Mouse (Mus musculus) lung, embryonic 16.5 days (tissue): ENCODE data around the gene Castor2. TPM values are rescaled to one million over a fixed set of nuclear protein-coding genes. Genes with fewer than 3 reads are reported as not detected.

Experiments used
- ATAC-seq: fragments of 200-750 bp; cut with Nextera tagmentation; 2 replicates; pipeline ENCODE4 v1.8.0; 2017; ENCODE audit warnings: low read depth, mild to moderate bottlenecking, moderate library complexity
- H3K27ac ChIP-seq: fragments of 300-500 bp; sonication (generic); 2 replicates; pipeline ENCODE4 v1.5.1; 2014; ENCODE audit warnings: mild to moderate bottlenecking, control low read depth, low read length
- H3K27me3 ChIP-seq: fragments of 300-500 bp; sonication (generic); 2 replicates; pipeline ENCODE4 v1.6.1; 2014; ENCODE audit warnings: low read depth, low read length, mixed read lengths; ENCODE audit not compliant: control insufficient read depth, insufficient read depth
- H3K36me3 ChIP-seq: fragments of 300-500 bp; sonication (generic); 2 replicates; pipeline ENCODE4 v1.6.1; 2014; ENCODE audit warnings: low read length; ENCODE audit not compliant: control insufficient read depth, insufficient read depth
- H3K4me1 ChIP-seq: fragments of 300-500 bp; sonication (generic); replicated peaks from 2 replicates; pipeline ENCODE4 v1.6.1; 2014; ENCODE audit warnings: low read length, mixed read lengths; ENCODE audit not compliant: control insufficient read depth, insufficient read depth
- H3K4me2 ChIP-seq: fragments of 300-500 bp; sonication (generic); 2 replicates; pipeline ENCODE4 v1.6.1; 2014; ENCODE audit warnings: low read depth, low read length, control low read depth
- H3K4me3 ChIP-seq: fragments of 300-500 bp; sonication (generic); 2 replicates; pipeline ENCODE4 v1.5.1; 2014; ENCODE audit warnings: mild to moderate bottlenecking, low read length, control low read depth
- H3K9ac ChIP-seq: fragments of 300-500 bp; sonication (generic); 2 replicates; pipeline ENCODE4 v1.6.1; 2014; ENCODE audit warnings: low read length, control low read depth
- H3K9me3 ChIP-seq: fragments of 300-500 bp; sonication (generic); 2 replicates; pipeline ENCODE4 v1.6.1; 2016; ENCODE audit warnings: low read length; ENCODE audit not compliant: control insufficient read depth
- WGBS: fragments of 180-500 bp; shearing (Covaris S2); extraction: QIAGEN DNeasy Blood & Tissue Kit; methylation state at CpG from one replicate; pipeline ENCODE4 v1.1.7; 2014; 5-methylcytosine and 5-hydroxymethylcytosine counted together
- polyA plus RNA-seq: library from polyadenylated mRNA; unstranded; fragments of >200 nt; fragmentation: Nextera tagmentation; extraction: Ambion mirVana; gene quantifications from 2 replicates; pipeline ENCODE4 v1.2.1, GENCODE M21; 2015

The Castor2 gene
- polyA plus RNA-seq, 1 experiment from 2014 or later: 3.6 TPM

DNA sequence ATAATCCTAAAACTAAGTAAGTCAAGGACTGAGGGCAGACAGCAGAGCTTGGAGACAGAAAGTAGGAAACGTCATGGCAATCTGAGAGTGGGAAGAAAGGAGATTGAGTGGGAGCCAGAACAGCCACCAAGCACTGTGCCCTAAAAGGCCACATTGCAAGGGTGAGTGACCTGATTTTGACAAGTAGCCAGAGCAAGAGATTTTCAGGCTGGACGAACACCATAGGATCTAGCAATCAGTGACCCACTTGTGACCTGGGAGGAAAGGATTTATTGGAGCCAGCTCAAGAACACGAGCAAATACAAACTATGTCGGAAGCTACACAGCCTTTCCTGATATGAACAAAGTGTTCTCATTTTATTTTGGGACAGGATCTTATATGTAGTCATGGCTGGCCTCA, 83.2 kb downstream of the Castor2 start:
- Histone ChIP-seq H3K27ac (no peak overlapping the region), H3K4me3 (peak overlapping the region; percentile 83; the same call in 1 of the 2 replicates)

DNA sequence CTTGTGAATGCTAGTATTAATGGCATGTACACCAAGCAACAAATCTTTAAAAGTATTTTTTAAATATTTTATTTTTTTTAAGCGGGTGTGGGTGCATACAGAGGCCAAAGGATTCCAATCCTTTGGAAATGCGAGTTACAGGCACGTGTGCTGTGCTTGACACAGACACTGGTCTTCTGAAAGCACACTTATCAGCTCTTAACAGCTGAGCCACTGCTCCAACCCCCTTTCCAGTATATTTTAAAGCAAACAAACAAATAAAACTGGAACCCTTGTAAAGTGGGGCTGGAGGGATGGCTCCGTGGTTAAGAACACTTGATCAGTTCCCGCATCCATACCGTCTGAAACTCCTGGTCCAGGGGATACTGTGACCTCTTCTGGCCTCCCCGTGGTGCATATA, 83.7 kb downstream of the Castor2 start:
- WGBS: 32% methylated on average over 7 of the region's 7 CpGs
- no peaks in the 10 kb centered on the region for H3K36me3 ChIP-seq
- peak overlapping the region; percentile 89 for H3K9ac ChIP-seq
- peak overlapping the region; percentile 94; the same call in 1 of the 2 replicates for H3K27ac ChIP-seq
- ATAC-seq: no peak
- H3K4me2 ChIP-seq: peak overlapping the region; percentile 93
- no peaks in the 10 kb centered on the region for H3K9me3 ChIP-seq
- H3K27me3 ChIP-seq: no peaks in the 10 kb centered on the region
- H3K4me1 ChIP-seq: peaks cover 15% of the 10 kb centered on the region
- H3K4me3 ChIP-seq: peak overlapping the region; percentile 83

More for the DNA sequence above, 83.2 kb downstream of the Castor2 start:
- no peaks in the 10 kb centered on the region for H3K27me3 ChIP-seq
- no peaks in the 10 kb centered on the region for H3K36me3 ChIP-seq
- no peak overlapping the region for H3K9ac ChIP-seq
- peak overlapping the region; percentile 93 for H3K4me2 ChIP-seq
- no peaks in the 10 kb centered on the region for H3K9me3 ChIP-seq
- H3K4me1 ChIP-seq: peaks cover 15% of the 10 kb centered on the region
- 33% methylated on average over 4 of the region's 4 CpGs for WGBS
- ATAC-seq: no peak

DNA sequence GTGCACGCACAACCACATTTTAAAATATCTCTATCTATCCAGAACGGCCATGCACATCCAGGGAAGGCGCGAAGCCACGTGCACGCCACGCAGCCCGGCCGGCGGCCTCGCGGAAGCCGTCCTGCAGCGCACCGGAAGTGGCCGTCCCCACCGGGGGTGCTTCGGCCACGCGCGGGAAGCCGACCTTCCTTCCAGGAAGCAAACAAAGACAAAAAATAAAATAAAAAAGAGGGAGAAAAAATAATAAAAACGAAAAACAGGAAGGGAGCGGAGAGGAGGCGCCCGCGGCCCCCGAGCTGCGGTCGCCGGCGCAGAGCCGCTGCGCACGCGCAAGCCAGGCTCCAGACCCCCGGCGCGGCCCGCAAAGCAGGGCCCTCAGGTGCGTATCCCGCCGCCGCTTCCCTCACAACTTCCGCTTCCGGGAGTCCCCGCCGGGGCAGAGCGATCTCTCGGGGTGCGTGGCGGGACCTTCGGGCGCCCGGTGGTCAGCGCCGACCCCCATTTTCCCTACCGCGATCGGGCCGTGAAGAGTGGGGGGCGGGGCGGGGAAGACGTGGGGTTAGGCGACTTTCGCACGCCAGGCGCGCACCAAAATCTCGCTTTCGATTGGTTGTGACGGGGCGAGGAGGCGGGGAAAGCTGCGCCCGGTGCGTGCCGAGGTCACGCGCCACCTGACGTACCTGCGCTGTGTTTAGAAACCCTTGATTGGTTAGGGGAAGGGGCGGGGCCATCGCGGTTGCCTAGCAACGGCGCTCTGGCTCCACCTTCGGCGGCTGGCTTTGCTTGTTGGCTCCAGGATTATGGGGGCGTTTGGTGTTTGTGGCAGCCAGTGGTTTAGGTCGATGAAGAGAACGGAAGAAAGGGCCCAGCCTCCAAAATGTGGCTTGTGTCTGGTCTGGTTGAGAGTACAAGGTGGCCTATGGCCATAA, 84.6 kb downstream of the Castor2 start, which contains the start of gene Gtf2ird2:
Gene Gtf2ird2 (plus strand): TSS at position 140 of the 929 bp plus-strand sequence.
- H3K4me2 ChIP-seq: peak within 1 kb of the TSS; percentile 93
- H3K9ac ChIP-seq: peak within 1 kb of the TSS; percentile 89
- ATAC-seq: peak; percentile 96
- peaks cover 15% of the 10 kb centered on the region for H3K4me1 ChIP-seq
- peak within 1 kb of the TSS; percentile 94 for H3K27ac ChIP-seq
- H3K36me3 ChIP-seq: no peaks in the 10 kb centered on the region
- H3K4me3 ChIP-seq: peak within 1 kb of the TSS; percentile 83
- WGBS: under 1% methylated on average over 92 of the region's 92 CpGs
- no peaks in the 10 kb centered on the region for H3K27me3 ChIP-seq
- H3K9me3 ChIP-seq: no peaks in the 10 kb centered on the region

DNA sequence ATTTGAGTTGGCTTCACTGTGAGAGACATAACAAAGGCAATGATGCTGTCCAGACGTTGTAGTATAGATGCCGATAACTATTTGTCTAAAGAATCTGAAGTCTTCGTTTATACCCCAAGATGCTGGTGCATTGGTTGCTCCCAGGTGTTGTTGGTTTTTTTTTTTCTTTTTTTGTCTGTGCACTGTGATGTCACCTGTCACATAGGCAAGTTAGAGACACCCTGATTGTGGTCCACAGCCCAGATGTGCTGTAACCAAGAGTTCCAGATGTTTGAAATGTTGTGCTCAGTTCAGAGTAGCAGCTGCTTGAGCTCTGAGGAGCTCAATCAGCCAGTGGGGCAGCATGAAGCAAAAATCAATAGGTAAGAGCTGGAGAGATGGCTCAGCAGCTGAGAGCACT, 86.5 kb downstream of the Castor2 start:
- 80% methylated on average over 3 of the region's 3 CpGs for WGBS
- H3K9ac ChIP-seq: no peak overlapping the region
- 0 out of 2 replicates have a peak overlapping the region, but pooled peaks have one; percentile 17 for H3K27ac ChIP-seq
- H3K4me1 ChIP-seq: peaks cover 15% of the 10 kb centered on the region
- no peak overlapping the region for H3K4me3 ChIP-seq
- H3K4me2 ChIP-seq: no peak overlapping the region
- H3K27me3 ChIP-seq: no peaks in the 10 kb centered on the region
- H3K9me3 ChIP-seq: no peaks in the 10 kb centered on the region
- ATAC-seq: no peak
- H3K36me3 ChIP-seq: no peaks in the 10 kb centered on the region

DNA sequence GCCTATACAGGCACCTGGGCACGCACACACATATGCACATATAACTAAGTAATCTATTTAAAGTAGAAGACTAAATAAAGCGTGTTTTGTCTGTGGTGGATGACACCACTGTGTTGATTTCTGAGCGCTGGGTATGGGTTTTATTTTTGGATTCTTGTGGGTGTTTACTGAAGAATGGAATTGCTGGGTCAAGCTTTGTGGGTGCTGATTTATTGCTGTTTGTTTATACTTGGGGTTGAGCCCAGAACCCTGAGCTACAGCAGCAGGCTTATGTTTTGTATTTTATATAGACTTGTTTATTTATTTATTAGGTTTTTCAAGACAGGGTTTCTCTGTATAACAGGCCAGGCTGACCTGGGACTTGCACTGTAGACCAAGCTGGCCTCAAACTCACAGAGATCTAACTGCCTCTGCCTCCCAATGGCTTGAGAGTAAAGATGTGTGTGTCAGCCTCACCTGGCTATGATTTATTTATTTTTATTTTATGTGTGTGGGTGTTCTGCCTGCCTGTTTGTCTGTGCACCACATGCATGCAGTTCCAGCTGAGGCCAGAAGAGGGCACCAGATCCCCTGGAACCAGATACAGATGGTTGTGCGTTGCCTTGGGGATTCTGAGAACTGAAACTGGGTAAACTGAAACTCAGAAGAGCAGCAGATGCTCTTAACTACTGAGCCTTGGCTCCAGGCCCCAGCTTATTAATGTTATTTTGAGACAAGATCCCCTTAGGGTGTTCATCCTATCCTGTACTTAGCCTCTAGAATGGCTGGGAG, 87.6 kb downstream of the Castor2 start:
- no peak for ATAC-seq

DNA sequence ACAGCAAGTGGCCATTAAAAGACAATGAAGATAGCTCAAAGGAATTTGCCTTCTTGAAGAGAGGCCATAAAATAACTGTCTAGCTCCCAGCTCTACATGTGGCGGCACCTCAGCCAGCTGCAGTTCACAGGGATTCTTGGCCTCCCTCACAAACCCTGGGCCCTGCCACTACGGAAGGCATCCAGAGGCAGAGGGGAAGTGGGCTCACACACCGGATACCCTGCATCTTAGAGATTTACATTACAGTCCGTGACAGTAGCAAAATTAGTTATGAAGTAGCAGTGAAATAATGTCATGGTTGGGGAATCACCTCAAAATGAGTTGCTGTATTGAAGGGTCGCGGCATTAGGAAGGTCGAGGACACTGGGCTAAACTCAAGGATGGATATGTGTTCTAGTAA, 89.1 kb downstream of the Castor2 start:
- Histone ChIP-seq H3K36me3 (no peaks in the 10 kb centered on the region), H3K4me2 (no peak overlapping the region), H3K27ac (no peak overlapping the region), H3K9ac (no peak overlapping the region), H3K4me3 (no peak overlapping the region), H3K27me3 (no peaks in the 10 kb centered on the region), H3K4me1 (peaks cover under 1% of the 10 kb centered on the region; the same call in 1 of the 2 replicates), H3K9me3 (no peaks in the 10 kb centered on the region)
- ATAC-seq: no peak
- 73% methylated on average over 7 of the region's 7 CpGs for WGBS

More for the DNA sequence above, 87.6 kb downstream of the Castor2 start:
- Histone ChIP-seq H3K27me3 (no peaks in the 10 kb centered on the region), H3K4me2 (no peak overlapping the region), H3K4me1 (peaks cover 13% of the 10 kb centered on the region), H3K27ac (no peak overlapping the region), H3K4me3 (no peak overlapping the region), H3K9me3 (no peaks in the 10 kb centered on the region), H3K9ac (no peak overlapping the region), H3K36me3 (no peaks in the 10 kb centered on the region)
- WGBS: 57% methylated on average over 4 of the region's 4 CpGs

DNA sequence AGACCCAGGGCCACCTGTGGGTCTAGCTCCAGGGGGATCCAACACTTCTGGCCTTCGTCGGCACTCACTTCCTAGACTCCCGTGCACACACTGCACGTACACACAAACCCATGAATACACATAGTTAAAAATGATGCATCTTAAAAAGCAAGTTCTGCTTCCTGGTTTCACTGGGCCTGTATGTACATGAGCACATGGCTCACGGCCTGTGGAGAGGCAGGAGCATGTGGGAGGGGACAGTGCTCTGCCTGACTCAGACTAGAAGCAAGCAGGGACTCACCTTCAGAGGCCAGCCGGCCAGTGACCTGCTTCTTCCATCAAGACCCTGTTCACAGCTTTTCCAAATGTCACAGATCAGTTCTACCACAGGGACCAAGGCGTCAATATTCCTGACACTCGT, 94.2 kb downstream of the Castor2 start:
- Histone ChIP-seq H3K36me3 (peaks cover 4% of the 10 kb centered on the region), H3K27me3 (no peaks in the 10 kb centered on the region), H3K4me2 (no peak overlapping the region), H3K9ac (no peak overlapping the region), H3K4me3 (no peak overlapping the region), H3K27ac (no peak overlapping the region), H3K4me1 (no peaks in the 10 kb centered on the region), H3K9me3 (no peaks in the 10 kb centered on the region)
- ATAC-seq: no peak
- 85% methylated on average over 8 of the region's 8 CpGs for WGBS
